Mouse (Mus musculus): ENCODE measurements at regions not wholly inside any gene's neighbourhood (a gene's known extent, or its start where the extent isn't known, plus 50 kb on each side); places are given as distances from the start of the nearest gene placed in this dataset.
"Not testable (repeated sequence)": the region's sequence is repeated elsewhere in the genome, so short reads cannot be mapped to it uniquely, and the experiment has no call there.

GRCm38 (mm10) chr7:69167456-69167855, 418.4 kb upstream of the Arrdc4 start:
- Histone ChIP-seq H3K4me2 (ENCODE audit: low read length) (no peak overlapping the region), H3K4me3 (replicated peaks; ENCODE audit: low read length) (no peak overlapping the region), H3K27ac (ENCODE audit: low read length) (no peak overlapping the region), H3K4me1 (replicated peaks; ENCODE audit: control insufficient read depth, insufficient read depth, low read length) (no peaks in the 10 kb centered on the region), H3K27me3 (replicated peaks; ENCODE audit: control insufficient read depth, insufficient read depth, low read length) (no peaks in the 10 kb centered on the region), H3K9me3 (ENCODE audit: control insufficient read depth, low read length) (no peaks in the 10 kb centered on the region), H3K36me3 (ENCODE audit: control insufficient read depth, insufficient read depth) (no peaks in the 10 kb centered on the region), H3K9ac (replicated peaks; ENCODE audit: low read depth, low read length) (no peak overlapping the region)
- WGBS, result 59% methylated on average over 2 of the region's 2 CpGs
- no peak for ATAC-seq

- no peak overlapping the region for H3K4me3 ChIP-seq (replicated peaks; ENCODE audit: low read length)
- no peak overlapping the region for H3K9ac ChIP-seq (replicated peaks; ENCODE audit: low read depth, low read length)
- no peak overlapping the region for H3K4me2 ChIP-seq (ENCODE audit: low read length)
- no peaks in the 10 kb centered on the region for H3K27me3 ChIP-seq (replicated peaks; ENCODE audit: control insufficient read depth, insufficient read depth, low read length)
- no peaks in the 10 kb centered on the region for H3K9me3 ChIP-seq (ENCODE audit: control insufficient read depth, low read length)
- H3K4me1 ChIP-seq (replicated peaks; ENCODE audit: control insufficient read depth, insufficient read depth, low read length), result no peaks in the 10 kb centered on the region
- 75% methylated on average over 4 of the region's 4 CpGs for WGBS
- ATAC-seq, result no peak
- no peaks in the 10 kb centered on the region for H3K36me3 ChIP-seq (ENCODE audit: control insufficient read depth, insufficient read depth)
- H3K27ac ChIP-seq (ENCODE audit: low read length), result no peak overlapping the region
These were observed 412.9 kb upstream of the Arrdc4 start for GRCm38 (mm10) chr7:69161916-69162315.

GRCm38 (mm10) chr7:69142351-69142750, 393.3 kb upstream of the Arrdc4 start:
- WGBS, result 88% methylated on average over 3 of the region's 3 CpGs
- no peak overlapping the region for H3K4me2 ChIP-seq (ENCODE audit: low read length)
- no peaks in the 10 kb centered on the region for H3K9me3 ChIP-seq (ENCODE audit: control insufficient read depth, low read length)
- no peaks in the 10 kb centered on the region for H3K36me3 ChIP-seq (ENCODE audit: control insufficient read depth, insufficient read depth)
- H3K4me3 ChIP-seq (replicated peaks; ENCODE audit: low read length), result no peak overlapping the region
- no peak overlapping the region for H3K27ac ChIP-seq (ENCODE audit: low read length)
- H3K27me3 ChIP-seq (replicated peaks; ENCODE audit: control insufficient read depth, insufficient read depth, low read length), result no peaks in the 10 kb centered on the region
- no peaks in the 10 kb centered on the region for H3K4me1 ChIP-seq (replicated peaks; ENCODE audit: control insufficient read depth, insufficient read depth, low read length)
- no peak overlapping the region for H3K9ac ChIP-seq (replicated peaks; ENCODE audit: low read depth, low read length)
- ATAC-seq, result no peak

GRCm38 (mm10) chr7:69133441-69133840, 384.4 kb upstream of the Arrdc4 start:
- no peak overlapping the region for H3K4me2 ChIP-seq (ENCODE audit: low read length)
- WGBS, result 60% methylated on average over 2 of the region's 2 CpGs
- ATAC-seq, result no peak; the same call in 1 of the 2 replicates

GRCm38 (mm10) chr7:69101770-69102169, 352.7 kb upstream of the Arrdc4 start:
- not testable (repeated sequence) for H3K4me1 ChIP-seq (replicated peaks; ENCODE audit: control insufficient read depth, insufficient read depth, low read length); ATAC-seq
- WGBS, result 100% methylated on average over 1 of the region's 4 CpGs

More at GRCm38 (mm10) chr7:69133441-69133840, 384.4 kb upstream of the Arrdc4 start:
- Histone ChIP-seq H3K27me3 (replicated peaks; ENCODE audit: control insufficient read depth, insufficient read depth, low read length) (no peaks in the 10 kb centered on the region), H3K9ac (replicated peaks; ENCODE audit: low read depth, low read length) (no peak overlapping the region), H3K4me3 (replicated peaks; ENCODE audit: low read length) (no peak overlapping the region), H3K4me1 (replicated peaks; ENCODE audit: control insufficient read depth, insufficient read depth, low read length) (no peaks in the 10 kb centered on the region; the same call in 1 of the 2 replicates), H3K36me3 (ENCODE audit: control insufficient read depth, insufficient read depth) (no peaks in the 10 kb centered on the region), H3K9me3 (ENCODE audit: control insufficient read depth, low read length) (no peaks in the 10 kb centered on the region), H3K27ac (ENCODE audit: low read length) (no peak overlapping the region)

GRCm38 (mm10) chr7:69097587-69098095, 348.6 kb upstream of the Arrdc4 start:
- H3K27ac ChIP-seq (ENCODE audit: low read length), result no peak overlapping the region
- H3K4me3 ChIP-seq (replicated peaks; ENCODE audit: low read length), result no peak overlapping the region
- no peak; the same call in 1 of the 2 replicates for ATAC-seq
- H3K9me3 ChIP-seq (ENCODE audit: control insufficient read depth, low read length), result no peaks in the 10 kb centered on the region
- no peaks in the 10 kb centered on the region for H3K36me3 ChIP-seq (ENCODE audit: control insufficient read depth, insufficient read depth)
- H3K4me1 ChIP-seq (replicated peaks; ENCODE audit: control insufficient read depth, insufficient read depth, low read length), result 0 out of 2 replicates have a peak, but pooled peaks cover 3% of the 10 kb centered on the region
- no peak overlapping the region for H3K9ac ChIP-seq (replicated peaks; ENCODE audit: low read depth, low read length)
- WGBS, result 36% methylated on average over 9 of the region's 9 CpGs
- no peak overlapping the region for H3K4me2 ChIP-seq (ENCODE audit: low read length)
- H3K27me3 ChIP-seq (replicated peaks; ENCODE audit: control insufficient read depth, insufficient read depth, low read length), result no peaks in the 10 kb centered on the region

More at GRCm38 (mm10) chr7:69101770-69102169, 352.7 kb upstream of the Arrdc4 start:
- H3K36me3 ChIP-seq (ENCODE audit: control insufficient read depth, insufficient read depth); H3K27ac ChIP-seq (ENCODE audit: low read length); H3K4me3 ChIP-seq (replicated peaks; ENCODE audit: low read length); H3K9me3 ChIP-seq (ENCODE audit: control insufficient read depth, low read length); H3K9ac ChIP-seq (replicated peaks; ENCODE audit: low read depth, low read length); H3K4me2 ChIP-seq (ENCODE audit: low read length); H3K27me3 ChIP-seq (replicated peaks; ENCODE audit: control insufficient read depth, insufficient read depth, low read length): not testable (repeated sequence)

- WGBS, result 91% methylated on average over 7 of the region's 7 CpGs
- H3K4me1 ChIP-seq (replicated peaks; ENCODE audit: control insufficient read depth, insufficient read depth, low read length), result no peaks in the 10 kb centered on the region
- no peak overlapping the region for H3K4me3 ChIP-seq (replicated peaks; ENCODE audit: low read length)
- H3K9me3 ChIP-seq (ENCODE audit: control insufficient read depth, low read length), result no peaks in the 10 kb centered on the region
- H3K4me2 ChIP-seq (ENCODE audit: low read length), result no peak overlapping the region
- no peaks in the 10 kb centered on the region for H3K36me3 ChIP-seq (ENCODE audit: control insufficient read depth, insufficient read depth)
- ATAC-seq, result no peak
- no peak overlapping the region for H3K27ac ChIP-seq (ENCODE audit: low read length)
- H3K9ac ChIP-seq (replicated peaks; ENCODE audit: low read depth, low read length), result no peak overlapping the region
- H3K27me3 ChIP-seq (replicated peaks; ENCODE audit: control insufficient read depth, insufficient read depth, low read length), result no peaks in the 10 kb centered on the region
These were observed 325.7 kb upstream of the Arrdc4 start for GRCm38 (mm10) chr7:69074780-69075179.

GRCm38 (mm10) chr7:69062994-69063393, 314.0 kb upstream of the Arrdc4 start:
- Histone ChIP-seq H3K36me3 (ENCODE audit: control insufficient read depth, insufficient read depth) (no peaks in the 10 kb centered on the region), H3K27me3 (replicated peaks; ENCODE audit: control insufficient read depth, insufficient read depth, low read length) (no peaks in the 10 kb centered on the region), H3K9me3 (ENCODE audit: control insufficient read depth, low read length) (no peaks in the 10 kb centered on the region), H3K4me2 (ENCODE audit: low read length) (no peak overlapping the region), H3K27ac (ENCODE audit: low read length) (no peak overlapping the region), H3K4me3 (replicated peaks; ENCODE audit: low read length) (no peak overlapping the region), H3K4me1 (replicated peaks; ENCODE audit: control insufficient read depth, insufficient read depth, low read length) (peaks cover 14% of the 10 kb centered on the region), H3K9ac (replicated peaks; ENCODE audit: low read depth, low read length) (no peak overlapping the region)
- 63% methylated on average over 5 of the region's 5 CpGs for WGBS
- ATAC-seq, result no peak

- no peak overlapping the region for H3K4me3 ChIP-seq (replicated peaks; ENCODE audit: low read length)
- H3K4me1 ChIP-seq (replicated peaks; ENCODE audit: control insufficient read depth, insufficient read depth, low read length), result peaks cover 14% of the 10 kb centered on the region
- peak; percentile 43 for ATAC-seq
- no peaks in the 10 kb centered on the region for H3K36me3 ChIP-seq (ENCODE audit: control insufficient read depth, insufficient read depth)
- 64% methylated on average over 7 of the region's 7 CpGs for WGBS
- H3K9me3 ChIP-seq (ENCODE audit: control insufficient read depth, low read length), result no peaks in the 10 kb centered on the region
- no peaks in the 10 kb centered on the region for H3K27me3 ChIP-seq (replicated peaks; ENCODE audit: control insufficient read depth, insufficient read depth, low read length)
- no peak overlapping the region for H3K4me2 ChIP-seq (ENCODE audit: low read length)
- H3K9ac ChIP-seq (replicated peaks; ENCODE audit: low read depth, low read length), result no peak overlapping the region
- H3K27ac ChIP-seq (ENCODE audit: low read length), result no peak overlapping the region; the same call in 1 of the 2 replicates
These were observed 313.5 kb upstream of the Arrdc4 start for GRCm38 (mm10) chr7:69062506-69062905.

- H3K4me2 ChIP-seq (ENCODE audit: low read length), result no peak overlapping the region
- peaks cover 14% of the 10 kb centered on the region for H3K4me1 ChIP-seq (replicated peaks; ENCODE audit: control insufficient read depth, insufficient read depth, low read length)
- peak; percentile 92 for ATAC-seq
- H3K36me3 ChIP-seq (ENCODE audit: control insufficient read depth, insufficient read depth), result no peaks in the 10 kb centered on the region
- 14% methylated on average over 8 of the region's 8 CpGs for WGBS
- H3K27me3 ChIP-seq (replicated peaks; ENCODE audit: control insufficient read depth, insufficient read depth, low read length), result no peaks in the 10 kb centered on the region
- H3K4me3 ChIP-seq (replicated peaks; ENCODE audit: low read length), result no peak overlapping the region
- H3K27ac ChIP-seq (ENCODE audit: low read length), result no peak overlapping the region; the same call in 1 of the 2 replicates
- no peaks in the 10 kb centered on the region for H3K9me3 ChIP-seq (ENCODE audit: control insufficient read depth, low read length)
- no peak overlapping the region for H3K9ac ChIP-seq (replicated peaks; ENCODE audit: low read depth, low read length)
These were observed 313.1 kb upstream of the Arrdc4 start for GRCm38 (mm10) chr7:69062094-69062493.

All from forebrain, embryonic 16.5 days (tissue).